Mouse (Mus musculus) ovary, adult 18-20 months (tissue): Measurements from ENCODE around the gene Cfap43.

ENCODE experiments used
- DNase-seq: peaks from one replicate; pipeline ENCODE4 v3.0.0; 2022; ENCODE audit warnings: low spot score, mixed read lengths

The Cfap43 gene

GRCm38 (mm10) chr19:47710376-47710775 is 208.7 kb downstream of the Cfap43 start:
- no peak for DNase-seq

GRCm38 (mm10) chr19:47705772-47706309 is 213.2 kb downstream of the Cfap43 start:
- no peak for DNase-seq

GRCm38 (mm10) chr19:47705080-47705771 is 213.9 kb downstream of the Cfap43 start:
- no peak for DNase-seq

GRCm38 (mm10) chr19:47700509-47700908 is 218.6 kb downstream of the Cfap43 start:
- no peak for DNase-seq

- DNase-seq, result peak; percentile 42
Observed at GRCm38 (mm10) chr19:47699743-47700142, 219.3 kb downstream of the Cfap43 start.

GRCm38 (mm10) chr19:47698266-47698665 is 220.8 kb downstream of the Cfap43 start:
- no peak for DNase-seq

GRCm38 (mm10) chr19:47697067-47697466 is 222.0 kb downstream of the Cfap43 start:
- DNase-seq, result no peak

GRCm38 (mm10) chr19:47696411-47696810 is 222.7 kb downstream of the Cfap43 start:
- no peak for DNase-seq

- DNase-seq, result no peak
Observed at GRCm38 (mm10) chr19:47695725-47696124, 223.4 kb downstream of the Cfap43 start.

- no peak for DNase-seq
Observed at GRCm38 (mm10) chr19:47691994-47692393, 227.1 kb downstream of the Cfap43 start, which contains the start of gene Col17a1. Col17a1 (minus strand) TSS chr19:47692094.

GRCm38 (mm10) chr19:47689592-47689991 is 229.5 kb downstream of the Cfap43 start:
- DNase-seq, result no peak
